Mouse (Mus musculus) intestine, postnatal 0 days (tissue): ENCODE data around the gene Agr2. TPM values are rescaled to one million over a fixed set of nuclear protein-coding genes. Genes with fewer than 3 reads are reported as not detected.

ENCODE experiments used
- ATAC-seq: fragments of 200-750 bp; cut with Nextera tagmentation; 2 replicates; pipeline ENCODE4 v1.8.0; 2017; ENCODE audit warnings: mild to moderate bottlenecking, moderate TSS enrichment, moderate library complexity
- H3K27ac ChIP-seq: fragments of 300-500 bp; sonication (generic); 2 replicates; pipeline ENCODE4 v1.5.1; 2014; ENCODE audit warnings: mild to moderate bottlenecking, low read depth, low read length, moderate library complexity
- H3K27me3 ChIP-seq: fragments of 300-500 bp; sonication (generic); replicated peaks from 2 replicates; pipeline ENCODE4 v1.6.1; 2014; ENCODE audit warnings: low read length, mixed read lengths; ENCODE audit not compliant: control insufficient read depth, insufficient read depth
- H3K36me3 ChIP-seq: fragments of 300-500 bp; sonication (generic); 2 replicates; pipeline ENCODE4 v1.6.1; 2014; ENCODE audit warnings: mild to moderate bottlenecking, moderate library complexity; ENCODE audit not compliant: control insufficient read depth, insufficient read depth
- H3K4me1 ChIP-seq: fragments of 300-500 bp; sonication (generic); replicated peaks from 2 replicates; pipeline ENCODE4 v1.6.1; 2014; ENCODE audit warnings: antibody characterized with exemption, low read length, mixed read lengths; ENCODE audit not compliant: control insufficient read depth, insufficient read depth
- H3K4me2 ChIP-seq: fragments of 300-500 bp; sonication (generic); replicated peaks from 2 replicates; pipeline ENCODE4 v1.6.1; 2014; ENCODE audit warnings: low read depth, mild to moderate bottlenecking, moderate library complexity
- H3K4me3 ChIP-seq: fragments of 300-500 bp; sonication (generic); 2 replicates; pipeline ENCODE4 v1.5.1; 2014; ENCODE audit warnings: low read depth, low read length
- H3K9ac ChIP-seq: fragments of 300-500 bp; sonication (generic); 2 replicates; pipeline ENCODE4 v1.6.1; 2014; ENCODE audit warnings: mild to moderate bottlenecking, low read depth, low read length
- H3K9me3 ChIP-seq: fragments of 300-500 bp; sonication (generic); 2 replicates; pipeline ENCODE4 v1.6.1; 2016; ENCODE audit warnings: mixed run types; ENCODE audit not compliant: control insufficient read depth
- CTCF ChIP-seq: sonication (generic); IDR thresholded peaks from 2 replicates; pipeline ENCODE4 v1.5.1; 2016; ENCODE audit warnings: low read depth, mild to moderate bottlenecking, control low read depth, antibody characterized with exemption, moderate library complexity
- WGBS: fragments of 180-500 bp; shearing (Covaris S2); extraction: QIAGEN DNeasy Blood & Tissue Kit; methylation state at CpG from one replicate; pipeline ENCODE4 v1.1.7; 2014; 5-methylcytosine and 5-hydroxymethylcytosine counted together
- polyA plus RNA-seq: library from polyadenylated mRNA; unstranded; fragments of >200 nt; fragmentation: Nextera tagmentation; extraction: Ambion mirVana; gene quantifications from 2 replicates; pipeline ENCODE4 v1.2.1, GENCODE M21; 2015

The Agr2 gene
- polyA plus RNA-seq, 1 experiment from 2014 or later = 502 TPM

DNA sequence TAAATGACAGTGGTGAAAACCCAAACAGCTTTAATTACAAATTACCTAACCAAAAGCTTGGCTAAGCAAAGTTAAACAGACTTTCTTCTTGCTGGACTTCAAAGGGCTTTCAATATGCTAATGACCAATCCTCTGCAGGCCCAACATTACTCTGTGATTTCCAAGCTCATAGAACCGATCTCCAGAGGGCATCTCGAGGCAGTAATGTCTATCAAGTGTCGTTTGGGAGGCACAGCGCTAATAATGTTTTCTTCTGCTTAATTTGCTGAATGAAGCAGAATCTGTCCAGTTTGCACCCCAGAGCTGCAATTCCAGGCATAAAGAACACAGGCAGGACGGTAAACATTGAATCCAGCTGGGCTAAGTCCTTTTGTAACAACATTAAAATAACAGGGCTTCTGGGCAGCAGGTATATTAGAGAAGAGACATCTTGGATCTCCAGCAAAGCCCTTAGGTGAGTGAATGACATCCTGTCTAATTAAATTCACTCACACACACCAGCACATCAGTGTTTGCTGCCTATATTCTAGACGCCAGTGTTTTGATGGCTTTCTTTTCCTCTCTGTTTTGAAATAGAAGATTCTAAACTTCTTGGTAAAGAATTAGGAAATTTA lies 15.0 kb upstream of the Agr2 start:
- 55% methylated on average over 6 of the region's 6 CpGs for WGBS
- no peak overlapping the region for H3K4me3 ChIP-seq
- no peaks in the 10 kb centered on the region for H3K4me1 ChIP-seq
- no peak overlapping the region for H3K9ac ChIP-seq
- no peak for TF ChIP-seq CTCF
- H3K27me3 ChIP-seq = no peaks in the 10 kb centered on the region
- no peaks in the 10 kb centered on the region for H3K9me3 ChIP-seq
- no peaks in the 10 kb centered on the region for H3K36me3 ChIP-seq
- H3K4me2 ChIP-seq = no peak overlapping the region
- no peak for ATAC-seq
- H3K27ac ChIP-seq = no peak overlapping the region

DNA sequence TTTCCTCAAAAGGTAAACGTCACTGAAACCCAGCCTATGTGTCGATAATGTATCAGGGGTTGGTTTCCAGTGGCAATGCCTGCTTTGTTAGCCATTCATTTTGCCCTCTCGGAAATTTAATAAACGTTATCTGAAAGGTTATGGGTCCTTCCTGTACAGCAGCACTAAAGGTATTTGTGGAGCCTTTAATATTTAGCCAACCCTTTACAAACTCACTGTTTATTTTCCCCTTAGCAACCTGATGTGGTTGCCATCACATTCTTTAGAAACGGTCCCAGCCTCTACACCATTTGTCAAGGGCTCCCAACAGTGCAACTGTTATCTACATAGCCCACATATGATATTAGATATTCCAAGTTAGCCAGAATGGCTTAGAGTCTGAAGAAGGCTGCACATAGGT lies 13.1 kb upstream of the Agr2 start:
- TF ChIP-seq CTCF = no peak
- Histone ChIP-seq H3K27ac (no peak overlapping the region), H3K27me3 (no peaks in the 10 kb centered on the region), H3K9me3 (no peaks in the 10 kb centered on the region), H3K4me1 (no peaks in the 10 kb centered on the region), H3K9ac (no peak overlapping the region), H3K4me3 (no peak overlapping the region), H3K36me3 (no peaks in the 10 kb centered on the region), H3K4me2 (no peak overlapping the region)
- no peak for ATAC-seq
- 55% methylated on average over 5 of the region's 5 CpGs for WGBS

DNA sequence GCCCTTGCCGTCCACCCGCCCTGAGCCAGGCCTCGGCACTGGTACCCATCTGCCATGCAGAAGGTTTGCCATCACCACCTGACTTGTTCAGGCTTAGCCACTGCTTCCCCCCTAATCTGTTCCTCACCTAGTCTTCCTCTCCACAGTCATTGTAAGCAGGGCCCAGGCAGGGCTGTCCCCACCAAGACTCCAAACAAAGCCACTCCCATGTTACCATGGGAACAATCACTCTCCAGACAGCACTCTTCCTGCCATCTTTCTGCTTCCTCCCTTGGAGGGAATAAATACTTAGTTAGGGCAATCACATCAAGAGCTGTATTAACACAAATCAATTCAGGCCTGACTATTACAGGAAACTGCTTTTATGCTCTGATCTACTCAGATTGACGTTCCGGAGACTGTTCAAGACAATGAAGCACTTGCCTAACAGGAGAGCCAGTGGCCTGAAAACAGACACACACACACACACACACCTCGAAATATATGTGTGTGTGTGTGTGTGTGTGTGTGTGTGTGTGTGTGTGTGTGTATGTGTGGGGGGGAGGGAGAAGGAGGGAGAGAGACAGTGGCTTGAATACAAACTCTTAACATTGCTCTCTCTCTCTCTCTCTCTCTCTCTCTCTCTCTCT lies 10.9 kb upstream of the Agr2 start:
- no peak overlapping the region for H3K9ac ChIP-seq
- H3K4me1 ChIP-seq = no peaks in the 10 kb centered on the region
- H3K27me3 ChIP-seq = no peaks in the 10 kb centered on the region
- no peak overlapping the region for H3K4me2 ChIP-seq
- no peaks in the 10 kb centered on the region for H3K36me3 ChIP-seq
- WGBS = 18% methylated on average over 6 of the region's 6 CpGs
- H3K4me3 ChIP-seq = no peak overlapping the region
- no peak overlapping the region for H3K27ac ChIP-seq
- ATAC-seq = peak; percentile 82
- no peak for TF ChIP-seq CTCF
- no peaks in the 10 kb centered on the region for H3K9me3 ChIP-seq

DNA sequence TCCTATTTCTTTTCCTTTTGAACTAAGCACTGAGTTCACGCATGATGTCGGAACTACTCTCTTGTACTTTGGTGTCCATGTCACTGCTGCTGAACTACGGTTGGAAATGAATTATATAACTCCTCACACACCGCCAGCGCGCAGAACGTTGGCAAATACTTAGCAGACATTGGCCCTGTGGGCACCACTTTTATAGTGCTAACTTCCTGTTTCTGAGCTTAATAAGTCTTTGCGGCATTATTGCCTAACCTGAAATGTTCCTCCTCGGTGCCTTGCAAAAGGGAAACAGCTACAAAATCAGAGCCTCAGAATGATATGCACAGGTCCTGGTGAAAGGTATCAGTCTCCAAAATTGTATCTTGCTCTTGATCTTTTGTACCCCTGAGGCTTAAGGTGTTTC lies 9.2 kb upstream of the Agr2 start:
- WGBS = 83% methylated on average over 9 of the region's 9 CpGs

DNA sequence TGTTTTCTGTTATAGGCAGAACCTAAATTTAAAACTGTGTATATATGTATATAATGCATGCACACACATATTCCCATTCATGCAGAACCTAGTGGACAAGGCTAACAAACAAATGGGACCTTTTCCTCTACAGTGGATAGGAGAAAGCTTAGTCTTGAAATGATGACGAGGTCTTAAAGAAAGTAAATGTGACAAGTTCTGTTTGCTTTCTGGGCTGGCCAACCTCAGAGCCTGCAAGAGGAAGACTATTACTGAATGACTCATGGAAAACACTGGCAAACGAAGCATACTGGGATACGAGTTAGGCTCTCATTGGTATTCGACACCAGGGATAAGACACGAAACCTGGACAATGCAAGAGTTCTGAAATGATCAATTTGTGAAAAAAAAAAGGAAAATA lies 8.0 kb upstream of the Agr2 start:
- Histone ChIP-seq H3K9me3 (no peaks in the 10 kb centered on the region), H3K4me2 (no peak overlapping the region), H3K36me3 (no peaks in the 10 kb centered on the region), H3K9ac (no peak overlapping the region), H3K4me1 (no peaks in the 10 kb centered on the region), H3K4me3 (no peak overlapping the region), H3K27ac (no peak overlapping the region), H3K27me3 (no peaks in the 10 kb centered on the region)
- TF ChIP-seq CTCF = no peak
- no peak for ATAC-seq
- WGBS = 78% methylated on average over 5 of the region's 5 CpGs

More for the DNA sequence above, 9.2 kb upstream of the Agr2 start:
- TF ChIP-seq CTCF = no peak
- Histone ChIP-seq H3K9me3 (no peaks in the 10 kb centered on the region), H3K9ac (no peak overlapping the region), H3K4me3 (no peak overlapping the region), H3K4me1 (no peaks in the 10 kb centered on the region), H3K36me3 (no peaks in the 10 kb centered on the region), H3K27me3 (no peaks in the 10 kb centered on the region), H3K27ac (no peak overlapping the region), H3K4me2 (no peak overlapping the region)
- ATAC-seq = no peak

DNA sequence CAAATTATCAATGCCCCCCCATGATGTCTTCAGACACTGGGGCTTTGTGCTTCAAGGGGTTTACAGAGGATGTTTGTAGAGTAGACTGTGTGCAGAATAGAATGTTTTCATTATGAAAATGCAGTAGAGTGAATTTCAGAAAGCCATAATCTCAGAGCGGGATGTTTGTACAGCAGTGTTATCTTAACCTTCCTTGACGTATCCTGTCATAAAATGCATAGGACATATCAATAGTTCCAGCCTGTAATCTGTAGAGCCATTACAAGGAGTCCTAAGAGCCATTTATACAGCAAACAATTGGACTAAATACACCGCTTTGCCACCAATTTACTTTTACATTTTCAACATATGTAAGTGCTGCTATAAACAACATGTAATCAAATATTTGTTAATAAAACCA lies 876 bp downstream of the Agr2 start:
- H3K4me1 ChIP-seq = 0 out of 2 replicates have a peak, but pooled peaks cover 5% of the 10 kb centered on the region
- 34% methylated on average over 3 of the region's 3 CpGs for WGBS
- H3K27ac ChIP-seq = no peak overlapping the region
- H3K27me3 ChIP-seq = no peaks in the 10 kb centered on the region
- H3K9ac ChIP-seq = no peak overlapping the region
- peak; percentile 58; the same call in 1 of the 2 replicates for ATAC-seq
- no peaks in the 10 kb centered on the region for H3K36me3 ChIP-seq
- no peak overlapping the region for H3K4me3 ChIP-seq
- H3K9me3 ChIP-seq = no peaks in the 10 kb centered on the region
- peak overlapping the region; percentile 30 for H3K4me2 ChIP-seq
- TF ChIP-seq CTCF = no peak
